Mouse (Mus musculus) embryo, embryonic 10 days (tissue): ENCODE results near the gene Zbtb48.
A peak's percentile ranks its signal among the peaks of the same experiment; 100 is the strongest.

ENCODE experiments used
- DNase-seq: peaks from one replicate; pipeline ENCODE4 v3.0.0-alpha.2; 2015; ENCODE audit warnings: low spot score

Zbtb48 gene

GRCm38 (mm10) chr4:152001335-152001734 is 26.1 kb downstream of the Zbtb48 start:
- DNase-seq = no peak

- DNase-seq = no peak
Observed at GRCm38 (mm10) chr4:152000906-152001305, 26.6 kb downstream of the Zbtb48 start.

- no peak for DNase-seq
Observed at GRCm38 (mm10) chr4:151999481-151999880, 28.0 kb downstream of the Zbtb48 start.

GRCm38 (mm10) chr4:151997701-151998100 is 29.8 kb downstream of the Zbtb48 start:
- no peak for DNase-seq

GRCm38 (mm10) chr4:151996951-151997222 is 30.6 kb downstream of the Zbtb48 start:
- DNase-seq = no peak

GRCm38 (mm10) chr4:151996173-151996950 is 31.1 kb downstream of the Zbtb48 start, which contains the start of gene Phf13:
Gene Phf13 (minus strand): TSS chr4:151996258.
- peak; percentile 100 for DNase-seq

- DNase-seq = no peak
Observed at GRCm38 (mm10) chr4:151995371-151996172, 31.9 kb downstream of the Zbtb48 start.

- no peak for DNase-seq
Observed at GRCm38 (mm10) chr4:151994228-151995171, 33.0 kb downstream of the Zbtb48 start.

GRCm38 (mm10) chr4:151993035-151993434 is 34.4 kb downstream of the Zbtb48 start:
- no peak for DNase-seq

GRCm38 (mm10) chr4:151992091-151992490 is 35.4 kb downstream of the Zbtb48 start:
- DNase-seq = no peak

GRCm38 (mm10) chr4:151989110-151989488 is 38.4 kb downstream of the Zbtb48 start:
- no peak for DNase-seq

- peak; percentile 77 for DNase-seq
Observed at GRCm38 (mm10) chr4:151988342-151989109, 38.9 kb downstream of the Zbtb48 start, which contains the start of gene Thap3. Gene Thap3 (minus strand): TSS chr4:151988997.

GRCm38 (mm10) chr4:151988014-151988341 is 39.5 kb downstream of the Zbtb48 start:
- peak; percentile 19 for DNase-seq

GRCm38 (mm10) chr4:151986650-151987049 is 40.8 kb downstream of the Zbtb48 start:
- DNase-seq = no peak

- DNase-seq = no peak
Observed at GRCm38 (mm10) chr4:151985886-151986285, 41.6 kb downstream of the Zbtb48 start.

- DNase-seq = peak; percentile 43
Observed at GRCm38 (mm10) chr4:151983560-151983959, 43.9 kb downstream of the Zbtb48 start.

GRCm38 (mm10) chr4:151983043-151983442 is 44.4 kb downstream of the Zbtb48 start:
- DNase-seq = no peak

- peak; percentile 88 for DNase-seq
Observed at GRCm38 (mm10) chr4:151981363-151981762, 46.1 kb downstream of the Zbtb48 start.

GRCm38 (mm10) chr4:151980699-151981098 is 46.8 kb downstream of the Zbtb48 start:
- no peak for DNase-seq

GRCm38 (mm10) chr4:151977748-151978147 is 49.7 kb downstream of the Zbtb48 start:
- peak; percentile 84 for DNase-seq

GRCm38 (mm10) chr4:151975441-151975840 is 52.0 kb downstream of the Zbtb48 start:
- DNase-seq = peak; percentile 31
